Mouse (Mus musculus) left cerebral cortex, adult 9 months (tissue): ENCODE data around the gene Msmb.
"Not testable (repeated sequence)": the region's sequence is repeated elsewhere in the genome, so short reads cannot be mapped to it uniquely, and the experiment has no call there.

Source experiments
- DNase-seq, 2 experiments: peaks; one replicate each; pipeline ENCODE4 v3.0.0; 2022; ENCODE audit warnings: low spot score in 2 of 2

Msmb gene

DNA sequence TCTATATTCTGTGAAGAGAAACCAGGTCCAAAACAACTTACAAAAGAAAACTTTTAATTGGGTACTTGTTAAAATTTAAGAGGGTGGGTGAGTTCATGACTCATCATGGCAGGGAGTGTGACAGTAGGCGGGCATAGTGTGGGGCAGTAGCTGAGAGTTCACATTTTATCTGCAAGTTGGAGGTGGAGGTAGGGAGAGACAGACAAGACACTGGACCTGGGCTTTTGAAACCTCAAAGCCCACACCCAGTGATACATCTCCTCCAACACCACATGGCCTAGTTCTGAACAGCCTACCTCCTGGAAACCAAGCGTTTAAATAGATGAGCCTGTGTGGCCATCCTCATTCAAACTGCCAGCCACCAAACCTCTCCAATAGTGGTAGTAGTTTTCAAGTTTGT lies 33.5 kb downstream of the Msmb start:
- no peak for DNase-seq

DNA sequence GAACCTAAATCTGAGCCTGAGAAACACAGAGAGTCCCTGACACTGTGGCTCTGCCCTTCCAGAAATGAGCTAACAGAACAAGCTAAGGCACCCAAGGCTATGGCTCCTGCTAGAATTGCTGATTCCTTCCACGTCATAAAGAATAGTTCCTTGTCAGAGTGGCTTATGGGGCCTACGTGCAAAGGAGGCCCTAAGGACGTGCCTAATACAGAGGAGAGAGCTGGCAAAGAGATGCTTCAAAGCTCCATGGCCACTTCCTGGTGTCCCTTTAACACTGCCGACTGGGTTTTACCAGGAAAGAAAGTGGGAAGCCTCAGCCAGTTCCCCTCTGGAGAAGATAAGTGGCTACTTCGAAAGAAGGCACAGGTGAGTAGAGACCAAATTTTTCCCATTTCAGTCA lies 34.8 kb downstream of the Msmb start:
- not testable (repeated sequence) for DNase-seq

DNA sequence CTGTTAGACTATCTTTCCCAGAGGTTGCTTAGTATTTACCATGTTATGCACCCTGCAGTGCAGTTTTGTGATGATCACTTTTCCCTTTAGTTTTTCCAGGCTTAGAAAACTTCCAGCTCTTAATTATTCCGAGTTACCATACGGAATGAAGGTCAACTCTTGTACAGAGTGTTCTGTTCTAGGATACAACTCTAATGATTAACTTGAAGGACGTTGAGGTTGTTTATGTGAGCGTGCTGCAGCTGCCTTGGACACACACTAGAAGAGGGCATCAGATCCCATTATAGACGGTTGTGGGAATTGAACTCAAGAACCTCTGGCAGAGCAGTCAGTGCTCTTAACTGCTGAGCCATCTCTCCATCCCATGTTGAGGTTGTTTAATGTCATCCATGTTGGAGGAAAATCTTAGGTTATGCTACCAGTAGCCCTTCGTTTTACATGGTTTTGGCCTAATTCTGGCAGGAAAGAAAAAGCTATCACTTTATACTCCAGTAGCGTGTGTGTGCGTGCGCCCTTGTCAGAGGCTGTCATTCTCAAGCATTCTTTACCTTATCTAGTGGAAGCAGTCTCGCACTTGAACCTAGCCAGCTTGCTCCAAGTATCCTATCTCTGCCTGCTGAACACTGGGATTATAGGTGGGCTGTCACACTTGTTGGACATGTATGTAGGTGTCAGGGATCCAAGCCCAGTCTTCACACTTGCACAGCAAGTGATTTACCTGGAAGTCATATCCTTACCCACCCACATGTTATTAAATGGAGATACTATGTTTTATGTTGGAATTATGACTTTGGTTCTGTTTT lies 37.8 kb downstream of the Msmb start:
- DNase-seq = no peak

DNA sequence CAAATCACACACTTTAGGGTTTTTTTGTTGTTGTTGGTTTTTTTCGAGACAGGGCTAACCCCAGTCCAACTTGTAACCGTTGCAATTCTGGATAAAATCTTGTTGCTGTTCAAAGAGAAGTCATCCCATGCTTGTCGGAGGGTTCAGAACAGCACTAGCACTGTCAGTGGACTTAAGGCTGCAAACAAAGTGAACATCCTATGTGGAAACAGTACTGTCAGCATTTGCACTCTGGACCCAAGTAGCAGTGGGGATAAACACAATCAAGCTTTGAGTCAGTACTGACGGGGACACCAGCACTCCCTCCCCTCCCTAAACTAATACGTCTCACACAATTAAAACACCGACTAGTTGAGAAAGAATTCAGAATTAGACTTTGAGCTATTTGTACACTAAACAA lies 39.0 kb downstream of the Msmb start:
- DNase-seq = no peak

- DNase-seq = no peak
These were observed 42.0 kb downstream of the Msmb start for GRCm38 (mm10) chr14:32183846-32184245.

DNA sequence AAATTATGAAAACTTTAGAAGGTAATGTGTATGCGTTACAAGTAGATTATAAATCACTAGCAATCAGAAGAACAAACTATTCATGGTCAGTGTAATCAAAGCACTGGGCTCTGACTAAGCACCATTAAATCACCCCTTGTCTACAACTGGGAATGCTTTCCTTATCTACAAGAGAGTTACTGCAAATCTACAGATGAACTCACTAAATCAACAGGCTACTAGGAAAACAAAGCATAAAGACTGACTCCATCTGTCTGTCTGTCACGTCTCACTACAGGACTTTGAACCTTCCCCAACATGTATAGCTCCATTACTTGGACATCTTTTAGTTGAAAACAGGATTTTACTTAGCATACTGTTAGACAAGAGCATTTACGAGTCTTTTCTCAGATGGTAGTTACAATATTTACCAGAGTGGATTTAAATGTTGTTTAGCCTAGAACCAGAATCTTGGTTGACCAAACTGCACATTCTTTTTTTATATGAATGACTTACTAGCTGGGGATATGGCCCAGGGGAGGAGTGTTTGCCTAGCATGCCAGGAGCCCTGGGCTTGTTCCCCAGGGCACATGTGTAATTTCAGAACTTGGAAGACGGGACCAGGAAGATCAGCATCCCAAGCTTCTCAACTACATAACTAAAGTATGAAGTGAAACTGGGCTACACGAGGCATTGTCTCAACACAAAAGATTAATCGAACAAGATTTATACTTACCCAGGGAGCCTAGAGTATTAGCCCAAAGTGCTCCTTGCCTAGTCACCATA lies 49.0 kb downstream of the Msmb start:
- no peak for DNase-seq

GRCm38 (mm10) chr14:32191926-32192325 lies 50.1 kb downstream of the Msmb start:
- DNase-seq = no peak

DNA sequence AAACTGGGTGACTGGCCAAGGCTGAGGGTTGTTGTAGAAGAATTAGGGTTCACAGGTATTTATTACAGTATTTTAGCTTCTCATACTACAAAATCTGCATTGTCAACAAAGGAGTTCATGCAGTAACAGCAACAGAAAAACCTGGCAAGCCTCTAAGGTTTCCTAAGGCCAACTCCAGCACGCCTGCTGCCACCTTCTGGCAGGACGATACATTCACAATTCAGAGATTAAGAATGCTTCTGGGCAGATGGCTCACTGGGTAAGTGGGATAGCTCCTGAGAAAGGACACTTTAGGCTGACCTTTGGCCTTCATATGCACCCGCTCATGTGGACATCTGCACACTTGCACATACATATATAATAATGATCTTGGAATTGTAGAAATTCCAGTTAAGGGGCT lies 50.6 kb downstream of the Msmb start:
- peak in 1 of 2 experiments; percentile 23 for DNase-seq

DNA sequence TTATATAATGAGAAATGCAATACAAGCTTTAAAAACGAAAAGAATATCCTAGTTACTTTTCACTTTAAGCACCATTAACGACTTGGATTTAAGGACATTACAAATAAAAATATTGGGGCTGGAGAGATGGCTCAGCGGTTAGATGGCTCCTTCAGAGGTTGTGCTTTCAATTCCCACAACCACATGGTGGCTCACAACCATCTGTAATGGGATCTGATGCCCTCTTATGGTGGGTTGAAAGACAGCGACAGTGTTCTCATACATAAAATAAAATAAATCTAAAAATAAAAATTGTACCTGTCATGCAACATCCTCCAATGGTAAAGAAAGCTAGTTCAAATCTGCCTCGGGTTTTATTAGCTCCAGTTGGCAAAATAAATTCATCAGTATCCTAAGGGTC lies 51.7 kb downstream of the Msmb start:
- DNase-seq = not testable (repeated sequence)

GRCm38 (mm10) chr14:32201354-32201753 lies 59.5 kb downstream of the Msmb start:
- DNase-seq = no peak

- DNase-seq = peak; percentile 72 to 87
These were observed 60.1 kb downstream of the Msmb start, which contains the start of the genes Timm23 and Parg for GRCm38 (mm10) chr14:32201791-32202451. Gene Timm23 (minus strand): TSS chr14:32201898. Gene Parg (plus strand): TSS chr14:32201949.
